Mouse (Mus musculus) hindbrain, embryonic 15.5 days (tissue): ENCODE data around the gene Brd3. TPM values are rescaled to one million over a fixed set of nuclear protein-coding genes. Genes with fewer than 3 reads are reported as not detected.
A peak's percentile ranks its signal among the peaks of the same experiment; 100 is the strongest.

ENCODE experiments used
- ATAC-seq: fragments of 200-750 bp; cut with Nextera tagmentation; 2 replicates; pipeline ENCODE4 v1.8.0; 2017; ENCODE audit warnings: low read depth, moderate number of reproducible peaks, moderate TSS enrichment; ENCODE audit not compliant: low FRiP score
- H3K27ac ChIP-seq: fragments of 300-500 bp; sonication (generic); replicated peaks from 2 replicates; pipeline ENCODE4 v1.5.1; 2015; ENCODE audit warnings: mild to moderate bottlenecking, inconsistent platforms
- H3K27me3 ChIP-seq: fragments of 300-500 bp; sonication (generic); 2 replicates; pipeline ENCODE4 v1.6.1; 2015; ENCODE audit warnings: control low read depth, inconsistent platforms
- H3K36me3 ChIP-seq: fragments of 300-500 bp; sonication (generic); 2 replicates; pipeline ENCODE4 v1.6.1; 2015; ENCODE audit warnings: control low read depth, inconsistent platforms
- H3K4me1 ChIP-seq: fragments of 300-500 bp; sonication (generic); replicated peaks from 2 replicates; pipeline ENCODE4 v1.6.1; 2015; ENCODE audit warnings: control low read depth, inconsistent platforms
- H3K4me2 ChIP-seq: fragments of 300-500 bp; sonication (generic); 2 replicates; pipeline ENCODE4 v1.6.1; 2015; ENCODE audit warnings: moderate library complexity, mild to moderate bottlenecking, inconsistent platforms
- H3K4me3 ChIP-seq: fragments of 300-500 bp; sonication (generic); 2 replicates; pipeline ENCODE4 v1.5.1; 2015; ENCODE audit warnings: mild to moderate bottlenecking, inconsistent platforms
- H3K9ac ChIP-seq: fragments of 300-500 bp; sonication (generic); 2 replicates; pipeline ENCODE4 v1.6.1; 2015; ENCODE audit warnings: inconsistent platforms
- H3K9me3 ChIP-seq: fragments of 300-500 bp; sonication (generic); 2 replicates; pipeline ENCODE4 v1.6.1; 2016; ENCODE audit warnings: control low read depth, inconsistent platforms
- WGBS: fragments of 180-500 bp; shearing (Covaris S2); methylation state at CpG from one replicate; pipeline ENCODE4 v1.1.7; 2015; 5-methylcytosine and 5-hydroxymethylcytosine counted together
- polyA plus RNA-seq: library from polyadenylated mRNA; unstranded; fragments of >200 nt; fragmentation: Nextera tagmentation; extraction: Ambion mirVana; gene quantifications from 2 replicates; pipeline ENCODE4 v1.2.1, GENCODE M21; 2015

Brd3 gene
- polyA plus RNA-seq, 1 experiment from 2014 or later, result 132 TPM

GRCm38 (mm10) chr2:27437876-27438275, 69.6 kb downstream of the Brd3 start:
- no peak for ATAC-seq
- Histone ChIP-seq H3K9me3 (no peaks in the 10 kb centered on the region), H3K4me1 (peaks cover 6% of the 10 kb centered on the region), H3K36me3 (no peaks in the 10 kb centered on the region), H3K4me3 (no peak overlapping the region), H3K4me2 (no peak overlapping the region), H3K9ac (no peak overlapping the region), H3K27ac (no peak overlapping the region), H3K27me3 (no peaks in the 10 kb centered on the region)
- WGBS, result 76% methylated on average over 1 of the region's 1 CpGs

GRCm38 (mm10) chr2:27432599-27432998, 74.9 kb downstream of the Brd3 start:
- Histone ChIP-seq H3K9me3 (no peaks in the 10 kb centered on the region), H3K36me3 (no peaks in the 10 kb centered on the region), H3K27me3 (no peaks in the 10 kb centered on the region), H3K9ac (no peak overlapping the region), H3K4me3 (no peak overlapping the region), H3K4me2 (no peak overlapping the region), H3K27ac (no peak overlapping the region), H3K4me1 (peaks cover 5% of the 10 kb centered on the region)
- WGBS, result 81% methylated on average over 2 of the region's 2 CpGs
- ATAC-seq, result no peak

GRCm38 (mm10) chr2:27430621-27431020, 76.8 kb downstream of the Brd3 start:
- no peak overlapping the region for H3K9ac ChIP-seq
- H3K4me3 ChIP-seq, result no peak overlapping the region
- WGBS, result 94% methylated on average over 7 of the region's 7 CpGs
- peaks cover 11% of the 10 kb centered on the region for H3K4me1 ChIP-seq
- no peak overlapping the region for H3K4me2 ChIP-seq
- no peaks in the 10 kb centered on the region for H3K36me3 ChIP-seq
- no peak overlapping the region for H3K27ac ChIP-seq
- no peak for ATAC-seq
- H3K9me3 ChIP-seq, result no peaks in the 10 kb centered on the region
- no peaks in the 10 kb centered on the region for H3K27me3 ChIP-seq

DNA sequence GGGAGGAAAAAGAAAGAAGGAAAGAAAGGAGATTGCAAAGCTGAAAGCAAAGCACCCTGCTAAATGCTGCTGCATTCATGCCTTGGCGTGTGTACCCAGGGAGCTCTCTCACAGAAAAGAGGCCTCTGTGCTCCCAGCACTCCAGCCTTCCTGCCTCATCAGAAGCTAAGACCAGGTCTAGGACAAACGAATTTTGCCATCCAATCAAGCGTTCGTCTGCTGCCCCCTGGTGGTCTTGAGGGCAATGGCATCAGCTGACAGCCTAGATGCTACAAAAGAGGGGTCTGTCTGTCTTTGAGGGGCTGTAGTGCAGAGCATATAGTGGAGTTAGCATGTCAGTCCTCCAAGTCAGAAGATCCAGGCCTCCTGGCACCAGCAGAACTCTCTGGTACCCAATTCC, 79.4 kb downstream of the Brd3 start:
- 0 out of 2 replicates have a peak overlapping the region, but pooled peaks have one; percentile 3 for H3K27ac ChIP-seq
- H3K9ac ChIP-seq, result no peak overlapping the region
- H3K4me2 ChIP-seq, result no peak overlapping the region
- H3K9me3 ChIP-seq, result no peaks in the 10 kb centered on the region
- WGBS, result 0% methylated on average over 4 of the region's 4 CpGs
- ATAC-seq, result 0 out of 2 replicates have a peak, but pooled peaks have one; percentile 17
- no peak overlapping the region for H3K4me3 ChIP-seq
- H3K36me3 ChIP-seq, result no peaks in the 10 kb centered on the region
- H3K4me1 ChIP-seq, result peaks cover 33% of the 10 kb centered on the region
- H3K27me3 ChIP-seq, result no peaks in the 10 kb centered on the region

DNA sequence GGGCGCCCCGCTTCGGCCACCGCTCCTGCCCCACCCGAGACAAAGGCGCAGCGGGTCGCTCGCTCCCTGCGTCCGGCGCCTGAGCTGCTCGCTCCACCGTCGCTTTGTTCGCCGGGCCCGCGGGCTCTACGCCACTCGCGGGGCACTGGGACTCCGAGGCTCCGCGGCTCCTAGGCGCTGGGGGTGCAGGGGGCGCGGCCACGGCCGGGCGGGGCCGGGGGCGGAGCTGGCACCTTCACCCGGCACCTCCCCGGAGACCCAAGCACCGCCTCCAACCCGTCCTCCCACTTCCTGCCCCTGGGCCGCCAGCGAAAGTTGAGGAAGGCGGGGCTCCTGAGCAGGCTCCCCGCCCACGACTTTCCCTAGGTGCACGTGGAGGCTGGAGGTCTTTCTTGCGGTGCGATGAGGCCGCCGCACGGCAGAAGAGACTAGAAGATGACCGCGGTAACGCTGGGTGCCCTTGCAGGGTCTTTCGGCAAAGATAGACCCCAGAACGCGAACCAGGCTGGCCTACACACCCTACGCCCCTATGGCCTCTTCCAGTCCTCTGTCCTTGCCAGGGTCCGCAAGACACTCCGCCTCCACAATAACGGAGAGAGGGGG, 80.5 kb downstream of the Brd3 start, which contains the start of gene Vav2:
Vav2 (minus strand) TSS at position 179 of the 603 bp plus-strand sequence.
- 1% methylated on average over 56 of the region's 58 CpGs for WGBS
- Histone ChIP-seq H3K27me3 (no peaks in the 10 kb centered on the region), H3K4me1 (peaks cover 42% of the 10 kb centered on the region), H3K9me3 (no peaks in the 10 kb centered on the region), H3K4me3 (peak within 1 kb of the TSS; percentile 68), H3K9ac (peak within 1 kb of the TSS; percentile 81), H3K27ac (peak within 1 kb of the TSS; percentile 66), H3K4me2 (peak within 1 kb of the TSS; percentile 90), H3K36me3 (no peaks in the 10 kb centered on the region)
- peak; percentile 90 for ATAC-seq

- Histone ChIP-seq H3K4me3 (peak overlapping the region; percentile 68), H3K9me3 (no peaks in the 10 kb centered on the region), H3K27ac (peak overlapping the region; percentile 66), H3K36me3 (no peaks in the 10 kb centered on the region), H3K4me1 (peaks cover 48% of the 10 kb centered on the region), H3K9ac (peak overlapping the region; percentile 81), H3K4me2 (peak overlapping the region; percentile 90), H3K27me3 (no peaks in the 10 kb centered on the region)
- under 1% methylated on average over 45 of the region's 64 CpGs for WGBS
- peak; percentile 24 for ATAC-seq
Observed at GRCm38 (mm10) chr2:27426406-27426854, 81.0 kb downstream of the Brd3 start.

GRCm38 (mm10) chr2:27425751-27426405, 81.6 kb downstream of the Brd3 start:
- ATAC-seq, result 0 out of 2 replicates have a peak, but pooled peaks have one; percentile 6
- Histone ChIP-seq H3K36me3 (no peaks in the 10 kb centered on the region), H3K4me1 (peaks cover 53% of the 10 kb centered on the region), H3K27ac (peak overlapping the region; percentile 66), H3K9ac (peak overlapping the region; percentile 81), H3K4me2 (peak overlapping the region; percentile 90), H3K27me3 (no peaks in the 10 kb centered on the region), H3K9me3 (no peaks in the 10 kb centered on the region), H3K4me3 (peak overlapping the region; percentile 68)
- under 1% methylated on average over 58 of the region's 60 CpGs for WGBS

DNA sequence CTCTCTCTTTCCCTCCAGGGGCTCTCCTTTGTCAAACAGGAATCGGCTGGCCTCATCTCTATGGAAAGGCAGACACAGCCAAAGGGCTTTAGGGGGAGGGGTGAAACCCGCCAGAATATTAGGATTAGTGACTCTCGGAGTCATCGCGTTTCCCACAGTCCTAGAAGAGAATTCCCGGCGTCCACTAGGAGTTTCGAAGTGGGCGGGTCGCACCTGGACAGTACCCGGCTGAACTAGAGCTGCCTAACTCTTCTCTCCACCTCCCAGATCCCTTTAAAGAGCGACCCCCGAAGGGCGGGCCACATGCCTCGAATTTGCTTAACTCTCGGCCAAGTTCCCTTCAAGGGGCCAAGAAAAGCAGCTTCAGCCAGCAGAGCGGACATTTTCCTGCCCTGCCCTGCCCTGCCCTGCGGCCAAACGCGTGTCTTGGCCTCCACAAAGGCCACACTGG, 82.3 kb downstream of the Brd3 start:
- ATAC-seq, result no peak
- peak overlapping the region; percentile 81 for H3K9ac ChIP-seq
- no peaks in the 10 kb centered on the region for H3K9me3 ChIP-seq
- peak overlapping the region; percentile 68 for H3K4me3 ChIP-seq
- H3K27ac ChIP-seq, result peak overlapping the region; percentile 66; the same call in 1 of the 2 replicates
- peaks cover 54% of the 10 kb centered on the region for H3K4me1 ChIP-seq
- H3K27me3 ChIP-seq, result no peaks in the 10 kb centered on the region
- under 1% methylated on average over 20 of the region's 20 CpGs for WGBS
- no peaks in the 10 kb centered on the region for H3K36me3 ChIP-seq
- H3K4me2 ChIP-seq, result peak overlapping the region; percentile 90

- Histone ChIP-seq H3K27ac (no peak overlapping the region), H3K36me3 (no peaks in the 10 kb centered on the region)
Observed at GRCm38 (mm10) chr2:27423596-27423995, 83.9 kb downstream of the Brd3 start.

GRCm38 (mm10) chr2:27421293-27422068, 86.0 kb downstream of the Brd3 start:
- WGBS, result 50% methylated on average over 20 of the region's 20 CpGs
- Histone ChIP-seq H3K4me1 (peaks cover 65% of the 10 kb centered on the region), H3K4me3 (no peak overlapping the region), H3K27ac (peak overlapping the region; percentile 61; the same call in 1 of the 2 replicates), H3K9ac (0 out of 2 replicates have a peak overlapping the region, but pooled peaks have one; percentile 13), H3K9me3 (no peaks in the 10 kb centered on the region), H3K27me3 (no peaks in the 10 kb centered on the region), H3K4me2 (peak overlapping the region; percentile 35), H3K36me3 (no peaks in the 10 kb centered on the region)
- ATAC-seq, result no peak

More at GRCm38 (mm10) chr2:27423596-27423995, 83.9 kb downstream of the Brd3 start:
- Histone ChIP-seq H3K4me3 (0 out of 2 replicates have a peak overlapping the region, but pooled peaks have one; percentile 68), H3K4me2 (peak overlapping the region; percentile 90), H3K4me1 (peaks cover 61% of the 10 kb centered on the region), H3K9ac (no peak overlapping the region), H3K9me3 (no peaks in the 10 kb centered on the region), H3K27me3 (no peaks in the 10 kb centered on the region)
- no peak for ATAC-seq
- 51% methylated on average over 7 of the region's 7 CpGs for WGBS

- ATAC-seq, result no peak
- no peaks in the 10 kb centered on the region for H3K36me3 ChIP-seq
- no peaks in the 10 kb centered on the region for H3K27me3 ChIP-seq
- H3K27ac ChIP-seq, result no peak overlapping the region
- 60% methylated on average over 6 of the region's 6 CpGs for WGBS
- H3K4me2 ChIP-seq, result no peak overlapping the region
- no peaks in the 10 kb centered on the region for H3K9me3 ChIP-seq
- H3K9ac ChIP-seq, result no peak overlapping the region
- H3K4me1 ChIP-seq, result peaks cover 75% of the 10 kb centered on the region
- no peak overlapping the region for H3K4me3 ChIP-seq
Observed at GRCm38 (mm10) chr2:27418577-27419070, 88.8 kb downstream of the Brd3 start.
